Mouse (Mus musculus) lung, adult 2 months (tissue): ENCODE measurements around the gene Ghr.

ENCODE experiments used
- CTCF ChIP-seq: fragments of 200-500 bp; IDR thresholded peaks from 2 replicates; pipeline ENCODE4 v1.5.1; 2011; ENCODE audit warnings: mild to moderate bottlenecking, low read length, control low read depth; ENCODE audit not compliant: insufficient read depth
- POLR2A ChIP-seq: fragments of 200-500 bp; IDR thresholded peaks from 2 replicates; pipeline ENCODE4 v1.6.1; 2011; ENCODE audit warnings: low read depth, mild to moderate bottlenecking, control low read depth, low read length, borderline replicate concordance; ENCODE audit errors: extremely low read depth

DNA sequence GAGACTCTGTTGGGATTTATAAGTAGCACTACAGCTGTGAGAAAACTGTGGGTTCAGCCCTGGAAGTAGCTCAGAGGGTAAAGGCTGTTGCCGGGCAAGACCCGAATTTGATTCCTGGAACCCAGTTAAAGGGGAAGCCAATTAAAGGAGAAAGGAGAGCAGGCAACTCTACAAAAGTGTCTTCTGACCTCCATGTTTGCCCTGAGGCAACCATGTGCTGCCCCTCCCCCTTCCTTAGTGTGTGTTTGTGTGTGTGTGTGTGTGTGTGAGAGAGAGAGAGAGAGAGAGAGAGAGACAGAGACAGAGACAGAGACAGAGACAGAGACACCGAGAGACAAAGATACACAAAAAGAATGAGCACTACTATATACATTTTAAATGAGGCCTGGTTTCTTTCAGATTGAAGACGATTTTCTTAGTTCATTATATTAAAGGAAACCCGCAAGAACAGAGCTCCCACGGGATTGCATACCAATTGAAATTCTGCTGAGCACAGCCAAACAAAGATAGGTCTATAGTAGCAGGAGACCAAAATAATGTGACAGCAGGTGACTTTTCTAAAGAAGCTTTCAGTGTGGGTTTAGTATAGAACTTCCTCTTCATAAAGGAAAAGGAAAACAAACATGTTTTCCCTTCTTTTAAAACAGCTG, 313.2 kb downstream of the Ghr start:
- no peak for TF ChIP-seq POLR2A
- TF ChIP-seq CTCF: no peak
